Mouse (Mus musculus) heart, postnatal 0 days (tissue): ENCODE measurements around the gene Rhbdd3.

Experiments
- CTCF ChIP-seq: IDR thresholded peaks from 2 replicates; pipeline ENCODE4 v1.5.1; 2016; ENCODE audit warnings: antibody characterized with exemption, control low read depth, low read depth
- EP300 ChIP-seq: IDR thresholded peaks from 2 replicates; pipeline ENCODE4 v1.6.1; 2016; ENCODE audit warnings: antibody characterized with exemption, low read depth

- no peak for TF ChIP-seq EP300
- no peak for TF ChIP-seq CTCF
These were observed 30.4 kb upstream of the Rhbdd3 start for GRCm38 (mm10) chr11:5068126-5068971.
